ENCODE assay signal across 17 mouse cellular contexts in genomic region chr13:31506494-31507167, GRCm38 (mm10). TPM values are rescaled to one million over a fixed set of nuclear protein-coding genes. Genes with fewer than 3 reads are reported as not detected.
DNase-seq lines count a peak whose midpoint lies in the region; ATAC-seq lines count a peak whose summit lies in the region.
"Had no signal": no experiment of that assay in that cellular context is flagged by ENCODE, and none has a peak within 500 bp of the region (broad histone marks: within the 10 kb centered on the region; RNA-seq: fewer than 3 reads in every experiment).

No protein-coding gene starts in this region.

- no peaks in the 10 kb centered on the region for H3K9me3 ChIP-seq in heart, embryonic 10.5 days
- H3K9me3 ChIP-seq: embryonic facial prominence, embryonic 12.5 days; hindbrain, embryonic 15.5 days had no signal

- no peaks in the 10 kb centered on the region for H3K27me3 ChIP-seq in heart, embryonic 10.5 days (ENCODE audit: insufficient read depth, poor library complexity, severe bottlenecking)
- H3K27me3 ChIP-seq: embryonic facial prominence, embryonic 12.5 days; hindbrain, embryonic 15.5 days had no signal

- no peaks in the 10 kb centered on the region for H3K36me3 ChIP-seq in heart, embryonic 10.5 days
- H3K36me3 ChIP-seq: embryonic facial prominence, embryonic 12.5 days; hindbrain, embryonic 15.5 days had no signal

- DNase-seq in heart, postnatal 10 days = peak; percentile 4 to 6
- no peak for DNase-seq in heart, embryonic 10.5 days (ENCODE audit: low spot score)
- peak; percentile 23 to 26 for DNase-seq in urinary bladder, postnatal 36 days (ENCODE audit: low spot score in 2 of 2)
- no peak for DNase-seq in urinary bladder, postnatal 25 days (ENCODE audit: low spot score)
- DNase-seq in lung, postnatal 4 days = peak; percentile 23 to 40
- no peak for DNase-seq in gastrocnemius, postnatal 36 days
- no peak for DNase-seq in thymus, postnatal 36 days
- DNase-seq: adrenal gland, postnatal 14 days; cerebellum, adult 11 months; gastrocnemius, postnatal 14 days; retina, postnatal 1 day; thymus, postnatal 25 days had no signal

- no peak overlapping the region for H3K4me3 ChIP-seq in heart, embryonic 10.5 days
- H3K4me3 ChIP-seq: embryonic facial prominence, embryonic 12.5 days; hindbrain, embryonic 15.5 days had no signal

- H3K4me1 ChIP-seq in heart, embryonic 10.5 days = no peaks in the 10 kb centered on the region
- H3K4me1 ChIP-seq: embryonic facial prominence, embryonic 12.5 days; hindbrain, embryonic 15.5 days had no signal

- H3K27ac ChIP-seq in heart, embryonic 10.5 days = no peak overlapping the region
- H3K27ac ChIP-seq: embryonic facial prominence, embryonic 12.5 days; hindbrain, embryonic 15.5 days; macrophage had no signal

- intact Hi-C loops in heart, postnatal 10 days (cut with DNase I) = no loop called here
- intact Hi-C loops in gastrocnemius, postnatal 36 days (cut with DNase I) = no loop called here

- ATAC-seq in cerebellum, adult (ENCODE audit: insufficient number of reproducible peaks, low FRiP score, low TSS enrichment) = no peak
- ATAC-seq: forebrain, embryonic 14.5 days had no signal

- WGBS in heart, embryonic 10.5 days = 64% methylated on average over 8 of the region's 8 CpGs

RNA-seq across cellular contexts. Expression of gene Foxq1, which starts 49.3 kb away (rescaled TPM):
- under 1 TPM in 1 of 2 experiments, not detected in 1; 0.07 TPM for total RNA-seq in heart, postnatal 10 days (2021)
- polyA plus RNA-seq in heart, embryonic 10.5 days (2016; fragmentation: Nextera tagmentation; extraction: Ambion mirVana) = 0.06 and 0.19 TPM in 2 replicates
- not detected for total RNA-seq in gastrocnemius, postnatal 36 days (2021)
- total RNA-seq: gastrocnemius, postnatal 14 days had no signal
- polyA plus RNA-seq: macrophage had no signal

RNA-seq across cellular contexts. Expression of gene A530084C06Rik, which starts 52.5 kb away (rescaled TPM):
- total RNA-seq in heart, postnatal 10 days (2021) = under 1 TPM in 1 of 2 experiments, not detected in 1; 0.07 TPM
- not detected in 2 replicates for polyA plus RNA-seq in heart, embryonic 10.5 days (2016; fragmentation: Nextera tagmentation; extraction: Ambion mirVana)
- total RNA-seq in gastrocnemius, postnatal 36 days (2021) = not detected
- total RNA-seq: adrenal gland, postnatal 14 days; gastrocnemius, postnatal 14 days had no signal
- polyA plus RNA-seq: embryonic facial prominence, embryonic 12.5 days; forebrain, embryonic 14.5 days; hindbrain, embryonic 15.5 days; macrophage had no signal

Comparison
In these comparisons a context has a peak if more than half of its experiments do, and no peak if none do; other contexts are left out.
1. DNase-seq: peak in heart, postnatal 10 days (2 of 2), urinary bladder, postnatal 36 days (2 of 2) and lung, postnatal 4 days (2 of 2); none in heart, embryonic 10.5 days (single experiment), urinary bladder, postnatal 25 days (single experiment), gastrocnemius, postnatal 36 days (0 of 2) and thymus, postnatal 36 days (0 of 2).